In genomic region chr4:107835508-107835909, GRCm38 (mm10) we compare ENCODE assay signal across 14 mouse cellular contexts. TPM values are rescaled to one million over a fixed set of nuclear protein-coding genes. Genes with fewer than 3 reads are reported as not detected.
DNase-seq lines count a peak whose midpoint lies in the region; ATAC-seq and TF ChIP-seq lines count a peak whose summit lies in the region.
"Had no signal": no experiment of that assay in that cellular context is flagged by ENCODE, and none has a peak within 500 bp of the region (broad histone marks: within the 10 kb centered on the region; RNA-seq: fewer than 3 reads in every experiment).

No protein-coding gene starts in this region.

- peaks cover 2% of the 10 kb centered on the region; the same call in 1 of the 2 replicates for H3K36me3 ChIP-seq in forebrain, embryonic 12.5 days (replicated peaks)
- H3K36me3 ChIP-seq in hindbrain, embryonic 14.5 days (replicated peaks; ENCODE audit: control insufficient read depth, insufficient read depth): peaks cover 12% of the 10 kb centered on the region; the same call in 1 of the 2 replicates
- peaks cover 7% of the 10 kb centered on the region; the same call in 1 of the 2 replicates for H3K36me3 ChIP-seq in midbrain, embryonic 12.5 days
- no peaks in the 10 kb centered on the region for H3K36me3 ChIP-seq in lung, postnatal 0 days (ENCODE audit: insufficient read depth, low read length)
- H3K36me3 ChIP-seq: heart, embryonic 15.5 days; limb, embryonic 13.5 days had no signal

- H3K4me1 ChIP-seq in forebrain, embryonic 12.5 days: peaks cover 85% of the 10 kb centered on the region
- peaks cover 85% of the 10 kb centered on the region for H3K4me1 ChIP-seq in hindbrain, embryonic 14.5 days (replicated peaks; ENCODE audit: control insufficient read depth, insufficient read depth, low read length)
- peaks cover 86% of the 10 kb centered on the region for H3K4me1 ChIP-seq in midbrain, embryonic 12.5 days
- no peaks in the 10 kb centered on the region for H3K4me1 ChIP-seq in lung, postnatal 0 days (ENCODE audit: insufficient read depth, low read depth, low read length)
- H3K4me1 ChIP-seq: heart, embryonic 15.5 days had no signal

- no peak overlapping the region for H3K4me3 ChIP-seq in forebrain, embryonic 12.5 days (replicated peaks)
- H3K4me3 ChIP-seq in hindbrain, embryonic 14.5 days (replicated peaks; ENCODE audit: low read length): no peak overlapping the region
- no peak overlapping the region for H3K4me3 ChIP-seq in midbrain, embryonic 12.5 days
- no peak overlapping the region for H3K4me3 ChIP-seq in lung, postnatal 0 days (ENCODE audit: low read depth, low read length)
- H3K4me3 ChIP-seq: heart, embryonic 15.5 days; limb, embryonic 13.5 days had no signal

- H3K9me3 ChIP-seq in forebrain, embryonic 12.5 days: no peaks in the 10 kb centered on the region
- H3K9me3 ChIP-seq in hindbrain, embryonic 14.5 days (ENCODE audit: control insufficient read depth, low read length): no peaks in the 10 kb centered on the region
- no peaks in the 10 kb centered on the region for H3K9me3 ChIP-seq in midbrain, embryonic 12.5 days
- H3K9me3 ChIP-seq in lung, postnatal 0 days (ENCODE audit: low read length): no peaks in the 10 kb centered on the region
- H3K9me3 ChIP-seq: heart, embryonic 15.5 days; limb, embryonic 13.5 days; megakaryocyte, embryonic 14.5 days had no signal

- H3K4me2 ChIP-seq in forebrain, embryonic 12.5 days: peak overlapping the region; percentile 32
- H3K4me2 ChIP-seq in hindbrain, embryonic 14.5 days (replicated peaks): peak overlapping the region; percentile 8; the same call in 1 of the 2 replicates
- H3K4me2 ChIP-seq in midbrain, embryonic 12.5 days (replicated peaks): peak overlapping the region; percentile 37
- no peak overlapping the region for H3K4me2 ChIP-seq in lung, postnatal 0 days (replicated peaks; ENCODE audit: low read depth, low read length)
- H3K4me2 ChIP-seq: heart, embryonic 15.5 days; limb, embryonic 13.5 days had no signal

- ATAC-seq in forebrain, embryonic 12.5 days (ENCODE audit: low FRiP score): peak; percentile 33
- peak; percentile 12; the same call in 1 of the 2 replicates for ATAC-seq in hindbrain, embryonic 14.5 days (ENCODE audit: low FRiP score)
- ATAC-seq in midbrain, embryonic 12.5 days (ENCODE audit: low FRiP score, low read depth): peak; percentile 36
- ATAC-seq in lung, postnatal 0 days: no peak

- H3K27ac ChIP-seq in forebrain, embryonic 12.5 days: peak overlapping the region; percentile 96
- H3K27ac ChIP-seq in hindbrain, embryonic 14.5 days: peak overlapping the region; percentile 92
- H3K27ac ChIP-seq in midbrain, embryonic 12.5 days (replicated peaks): peak overlapping the region; percentile 89
- H3K27ac ChIP-seq in lung, postnatal 0 days (ENCODE audit: low read length): no peak overlapping the region
- H3K27ac ChIP-seq: heart, embryonic 15.5 days; limb, embryonic 13.5 days had no signal

- H3K27me3 ChIP-seq in forebrain, embryonic 12.5 days: no peaks in the 10 kb centered on the region
- H3K27me3 ChIP-seq in hindbrain, embryonic 14.5 days (ENCODE audit: control insufficient read depth, insufficient read depth, low read length): no peaks in the 10 kb centered on the region
- peaks cover 22% of the 10 kb centered on the region for H3K27me3 ChIP-seq in midbrain, embryonic 12.5 days
- H3K27me3 ChIP-seq in lung, postnatal 0 days (replicated peaks; ENCODE audit: insufficient read depth, low read length): no peaks in the 10 kb centered on the region
- H3K27me3 ChIP-seq: limb, embryonic 13.5 days; megakaryocyte, embryonic 14.5 days had no signal

- DNase-seq in hindbrain, embryonic 14.5 days (ENCODE audit: low spot score): no peak
- DNase-seq in retina, postnatal 1 day: peak; percentile 67
- no peak for DNase-seq in urinary bladder, postnatal 4 days (ENCODE audit: low spot score in 2 of 2)
- DNase-seq in thymus, postnatal 36 days: no peak
- DNase-seq in lung, postnatal 0 days (ENCODE audit: low spot score): no peak
- DNase-seq: adrenal gland, postnatal 14 days; layer of hippocampus, adult 9-11 months; lung, adult 2 months; spleen, adult 18-20 months had no signal

- 4% methylated on average over 5 of the region's 5 CpGs for WGBS in forebrain, embryonic 12.5 days
- WGBS in hindbrain, embryonic 14.5 days: 5% methylated on average over 5 of the region's 5 CpGs
- WGBS in midbrain, embryonic 12.5 days: 0% methylated on average over 3 of the region's 5 CpGs
- 54% methylated on average over 5 of the region's 5 CpGs for WGBS in lung, postnatal 0 days

- H3K9ac ChIP-seq in forebrain, embryonic 12.5 days: peak overlapping the region; percentile 46
- peak overlapping the region; percentile 53 for H3K9ac ChIP-seq in hindbrain, embryonic 14.5 days
- peak overlapping the region; percentile 49; the same call in 1 of the 2 replicates for H3K9ac ChIP-seq in midbrain, embryonic 12.5 days (replicated peaks)
- no peak overlapping the region for H3K9ac ChIP-seq in lung, postnatal 0 days (replicated peaks; ENCODE audit: low read depth)
- H3K9ac ChIP-seq: heart, embryonic 15.5 days had no signal

- TF ChIP-seq CTCF in lung, postnatal 0 days (IDR thresholded peaks at IDR 0.05): no peak

- no peak for TF ChIP-seq EP300 in lung, postnatal 0 days (IDR thresholded peaks at IDR 0.05)

RNA-seq across cellular contexts. Expression of gene Lrp8, which starts 33.4 kb away (rescaled TPM):
- polyA plus RNA-seq in forebrain, embryonic 12.5 days (2016; fragmentation: Nextera tagmentation; extraction: Ambion mirVana): 43.3 and 48.3 TPM in 2 replicates
- polyA plus RNA-seq in hindbrain, embryonic 14.5 days (2014; fragmentation: Nextera tagmentation; extraction: Ambion mirVana): 62.2 and 69.5 TPM in 2 replicates
- polyA plus RNA-seq in midbrain, embryonic 12.5 days (2016; fragmentation: Nextera tagmentation; extraction: Ambion mirVana): 40.1 and 47.7 TPM in 2 replicates
- 0.56 TPM in 2 replicates for polyA plus RNA-seq in lung, postnatal 0 days (2015; fragmentation: Nextera tagmentation; extraction: Ambion mirVana)

RNA-seq across cellular contexts. Expression of gene Magoh, which starts 44.0 kb away (rescaled TPM):
- polyA plus RNA-seq in forebrain, embryonic 12.5 days (2016; fragmentation: Nextera tagmentation; extraction: Ambion mirVana): 232 and 233 TPM in 2 replicates
- polyA plus RNA-seq in hindbrain, embryonic 14.5 days (2014; fragmentation: Nextera tagmentation; extraction: Ambion mirVana): 109 and 115 TPM in 2 replicates
- 206 and 210 TPM in 2 replicates for polyA plus RNA-seq in midbrain, embryonic 12.5 days (2016; fragmentation: Nextera tagmentation; extraction: Ambion mirVana)
- 111 TPM in 2 replicates for polyA plus RNA-seq in lung, postnatal 0 days (2015; fragmentation: Nextera tagmentation; extraction: Ambion mirVana)

RNA-seq across cellular contexts. Expression of gene 0610037L13Rik, which starts 54.1 kb away (rescaled TPM):
- 110 and 115 TPM in 2 replicates for polyA plus RNA-seq in forebrain, embryonic 12.5 days (2016; fragmentation: Nextera tagmentation; extraction: Ambion mirVana)
- polyA plus RNA-seq in hindbrain, embryonic 14.5 days (2014; fragmentation: Nextera tagmentation; extraction: Ambion mirVana): 96.5 and 97.5 TPM in 2 replicates
- polyA plus RNA-seq in midbrain, embryonic 12.5 days (2016; fragmentation: Nextera tagmentation; extraction: Ambion mirVana): 107 and 117 TPM in 2 replicates
- polyA plus RNA-seq in lung, postnatal 0 days (2015; fragmentation: Nextera tagmentation; extraction: Ambion mirVana): 92.4 and 92.7 TPM in 2 replicates

Comparison
In these comparisons a context has a peak if more than half of its experiments do, and no peak if none do; other contexts are left out.
1. RNA of gene Lrp8, which starts 33.4 kb away (polyA plus RNA-seq): 62.2 to 69.5 TPM in hindbrain, embryonic 14.5 days, 43.3 to 48.3 TPM in forebrain, embryonic 12.5 days and 40.1 to 47.7 TPM in midbrain, embryonic 12.5 days; 0.56 TPM in lung, postnatal 0 days; every median in the first group is over 10 times any median in the second.